Mouse (Mus musculus): ENCODE measurements around the gene Akr1c19.
"Not testable (repeated sequence)": the region's sequence is repeated elsewhere in the genome, so short reads cannot be mapped to it uniquely, and the experiment has no call there.

Gene Akr1c19

DNA sequence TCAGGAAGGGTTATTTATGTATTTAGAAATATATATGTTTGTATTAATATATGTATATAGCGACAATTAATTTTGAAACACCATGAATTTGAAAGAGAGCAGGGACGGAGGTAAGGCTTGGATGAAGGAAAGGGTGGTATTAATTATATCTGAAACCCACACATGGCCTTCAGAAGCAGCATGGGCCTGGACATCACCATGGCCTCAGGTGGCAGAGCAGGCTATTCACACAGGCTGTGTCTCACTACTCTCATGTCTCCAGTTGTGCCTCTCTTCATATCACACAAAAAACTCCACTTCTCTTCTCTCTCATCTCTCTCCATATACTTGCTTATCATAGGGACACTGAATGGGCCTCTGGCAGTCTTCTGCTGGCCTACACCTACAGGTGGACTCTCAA lies 37.0 kb downstream of the Akr1c19 start:
- DNase-seq (ENCODE audit: low read depth, low spot score) = not testable (repeated sequence)

DNA sequence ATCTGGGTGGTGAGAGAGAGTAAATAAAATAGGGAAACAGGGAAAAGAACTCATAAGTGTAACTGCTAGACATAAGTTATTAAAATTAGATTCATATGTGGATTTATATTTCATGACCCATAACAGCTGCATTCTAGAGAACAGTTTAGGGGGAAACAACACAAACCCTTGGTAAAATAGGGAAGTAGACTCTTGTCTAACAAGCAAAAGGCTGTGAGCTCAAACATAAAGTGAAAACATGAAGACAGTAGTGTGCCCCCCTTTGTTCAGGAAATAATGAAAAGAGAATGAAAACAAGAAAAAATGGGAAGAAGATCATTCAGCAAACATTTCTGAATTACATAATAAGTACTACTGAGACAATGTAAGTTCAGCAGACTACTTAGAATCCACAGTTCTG lies 42.4 kb downstream of the Akr1c19 start:
- DNase-seq (ENCODE audit: low read depth, low spot score) = no peak

DNA sequence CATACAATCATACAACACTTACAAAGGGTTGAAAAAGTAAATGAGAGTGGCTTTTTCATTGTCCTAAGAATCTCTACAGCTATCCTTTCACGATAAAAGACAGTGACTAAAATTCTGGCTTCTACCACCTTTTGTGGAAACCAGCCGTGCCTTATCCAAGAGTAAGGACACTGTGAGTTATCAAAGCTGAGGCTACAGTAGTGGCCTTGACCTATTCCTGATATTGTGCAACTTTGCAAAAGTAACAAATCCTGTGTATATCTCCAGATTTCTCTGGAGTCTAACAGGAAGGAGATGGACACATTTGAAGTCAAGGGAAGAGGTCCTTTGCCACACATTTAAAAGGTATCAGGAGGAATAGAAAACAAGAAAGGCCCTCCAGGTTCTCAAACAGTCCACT lies 49.0 kb downstream of the Akr1c19 start:
- no peak for DNase-seq (ENCODE audit: low read depth, low spot score)

DNA sequence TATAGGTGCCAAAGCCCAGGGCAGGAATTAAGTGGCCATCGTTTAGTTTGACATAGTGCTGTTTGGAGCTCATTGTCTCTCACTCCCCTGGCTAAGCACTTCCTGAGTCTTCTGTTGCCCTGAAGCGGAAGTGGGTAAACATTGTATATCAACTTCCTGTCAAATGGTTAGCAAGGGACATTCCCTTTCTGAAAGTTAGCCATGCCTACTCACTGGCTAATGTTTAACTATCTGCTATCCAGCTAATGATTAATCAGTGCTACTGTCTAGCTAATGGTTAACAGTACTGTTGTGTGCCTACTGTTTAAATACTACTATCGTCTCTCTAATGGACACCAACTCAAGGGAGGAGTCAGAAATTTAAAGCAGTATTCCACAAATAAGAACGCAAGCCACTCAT lies 50.8 kb downstream of the Akr1c19 start, which contains the start of gene Akr1c12:
Akr1c12 (minus strand) TSS at position 150 of the 400 bp plus-strand sequence.
- no peak for DNase-seq (ENCODE audit: low read depth, low spot score)

DNA sequence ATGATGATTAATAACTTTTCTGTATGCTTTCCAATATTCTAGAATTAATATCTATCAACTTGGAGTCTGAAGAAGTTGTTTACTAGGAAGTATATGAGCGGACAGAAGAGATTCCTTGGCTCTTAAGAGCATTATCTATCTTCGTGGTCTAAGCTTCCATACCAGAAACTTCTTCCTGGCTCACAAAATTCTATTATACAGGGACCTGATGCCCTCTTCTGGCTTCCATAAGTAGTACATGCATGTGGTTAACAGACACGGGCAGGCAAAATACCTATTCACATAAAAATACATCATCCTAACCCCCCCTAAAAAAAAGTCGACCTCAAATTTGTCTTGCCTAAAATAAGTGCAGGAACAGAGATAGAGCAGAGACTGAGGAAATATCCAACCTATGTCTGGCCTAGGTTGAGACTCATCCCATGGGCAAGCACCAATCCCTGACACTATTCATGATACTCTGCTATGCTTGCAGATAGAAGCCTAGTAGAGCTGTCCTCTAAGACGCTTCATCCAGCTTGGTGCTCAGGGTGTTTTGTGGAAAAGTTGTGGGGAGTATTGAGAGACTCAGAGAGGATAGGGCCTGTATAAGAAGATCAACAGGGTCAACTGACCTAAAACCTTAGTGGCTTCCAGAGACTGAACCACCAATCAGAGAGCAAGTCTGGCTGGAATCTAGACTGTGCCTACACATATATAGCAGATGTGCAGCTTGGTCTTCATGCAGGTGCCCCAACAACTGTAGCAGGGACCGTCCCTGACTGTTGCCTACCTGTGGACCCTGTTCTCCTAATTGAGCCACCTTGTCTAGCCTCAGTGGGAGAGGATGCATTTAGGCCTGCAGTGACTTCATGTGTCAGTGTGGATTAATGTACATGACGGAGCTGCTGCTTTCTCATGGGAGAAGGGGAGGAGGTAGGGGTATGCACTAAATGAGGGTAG lies 53.2 kb downstream of the Akr1c19 start:
- peak; percentile 71 for DNase-seq (ENCODE audit: low read depth, low spot score)

DNA sequence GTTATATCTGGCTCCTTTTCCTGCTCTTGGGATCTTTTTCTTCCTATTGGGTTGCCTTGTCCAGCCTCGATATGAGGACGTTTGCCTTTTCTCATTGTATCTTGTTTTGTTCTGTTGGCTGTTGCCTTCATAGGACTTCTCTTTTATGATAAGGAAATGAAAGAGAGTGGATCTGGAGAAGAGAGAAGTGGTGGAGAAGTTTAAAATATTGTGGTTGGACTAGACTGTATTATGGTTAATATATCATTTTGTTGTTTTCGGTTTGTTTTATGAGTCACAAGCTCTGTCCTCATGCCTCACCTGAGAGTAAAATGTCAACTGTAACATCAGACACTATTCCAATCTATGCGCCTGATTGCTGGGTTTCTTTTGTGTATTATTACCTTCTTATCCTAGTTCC lies 68.5 kb downstream of the Akr1c19 start:
- DNase-seq (ENCODE audit: low read depth, low spot score) = no peak
